Mouse (Mus musculus) G1E (cell line): ENCODE results near the gene Mreg.

Experiments used
- CTCF ChIP-seq: IDR thresholded peaks from 2 replicates; pipeline ENCODE4 v1.5.1; 2012; ENCODE audit warnings: low read depth, low read length, inconsistent platforms, mixed read lengths
- POLR2AphosphoS5 ChIP-seq: IDR thresholded peaks from 2 replicates; pipeline ENCODE4 v1.6.1; 2012; ENCODE audit warnings: low read depth, low read length, inconsistent platforms; ENCODE audit not compliant: insufficient replicate concordance
- TAL1 ChIP-seq: conservative IDR thresholded peaks from 2 replicates; pipeline ENCODE4 v1.6.1; 2012; ENCODE audit warnings: low read depth, low read length, inconsistent platforms, mixed read lengths

DNA sequence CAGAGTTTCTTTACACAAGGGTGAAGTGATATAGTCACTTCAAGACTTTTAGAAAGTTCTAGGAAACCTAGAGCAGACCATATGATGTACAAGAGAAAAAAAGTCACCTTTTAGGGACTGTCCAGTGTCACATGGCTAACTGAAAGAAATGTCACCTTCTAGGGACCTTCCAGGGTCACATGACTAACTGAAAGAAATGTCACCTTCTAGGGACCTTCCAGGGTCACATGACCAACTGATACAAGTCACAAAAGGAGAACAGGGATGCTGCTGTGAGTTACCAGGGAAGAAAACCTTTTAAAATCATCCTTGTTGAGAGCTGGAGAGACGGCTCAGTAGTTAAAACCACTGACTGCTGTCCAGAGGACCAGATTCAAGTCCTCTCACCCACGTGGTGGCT, 10.0 kb downstream of the Mreg start:
- TF ChIP-seq TAL1 (no peak), CTCF (no peak), POLR2AphosphoS5 (no peak)
